Mouse (Mus musculus) ES-Bruce4 (cell line): ENCODE data around the gene Calhm6.

Source experiments
- CTCF ChIP-seq: IDR thresholded peaks from one replicate; pipeline ENCODE4 v1.8.1; 2011; ENCODE audit warnings: low read depth, low read length
- POLR2A ChIP-seq: IDR thresholded peaks from one replicate; pipeline ENCODE4 v1.8.1; 2011; ENCODE audit warnings: low read length; ENCODE audit not compliant: insufficient read depth

GRCm38 (mm10) chr10:34110863-34111465 lies 16.8 kb downstream of the Calhm6 start:
- TF ChIP-seq CTCF (no peak), POLR2A (no peak)
